Mouse (Mus musculus): Measurements from ENCODE around the gene Ino80e. TPM values are rescaled to one million over a fixed set of nuclear protein-coding genes. Genes with fewer than 3 reads are reported as not detected.

The Ino80e gene
- polyA plus RNA-seq (2012), result 655 and 810 TPM in 2 replicates

GRCm38 (mm10) chr7:126862147-126862784, at the start of gene Ino80e:
TSS of gene Ino80e (minus strand) at chr7:126862377.

GRCm38 (mm10) chr7:126884286-126885164, 22.3 kb upstream of the Ino80e start, which contains the start of gene Taok2:
TSS of gene Taok2 (minus strand) at chr7:126884703.

GRCm38 (mm10) chr7:126861429-126862130, 597 bp downstream of the Ino80e start, which contains the start of gene Hirip3:
TSS of gene Hirip3 (plus strand) at chr7:126861972.

GRCm38 (mm10) chr7:126847116-126847420, 15.1 kb downstream of the Ino80e start, which contains the start of gene Doc2a:
TSS of gene Doc2a (plus strand) at chr7:126847416.

GRCm38 (mm10) chr7:126831539-126831938, 30.6 kb downstream of the Ino80e start, which contains the start of gene 4930451I11Rik:
TSS of gene 4930451I11Rik (minus strand) at chr7:126831639.

Other genes with a start within 250 kb of the Ino80e start
- 3.6 and 5.1 TPM in 2 replicates for gene Nupr1, start 231.5 kb downstream of the Ino80e start, polyA plus RNA-seq (2012)
- gene Sgf29, start 213.1 kb downstream of the Ino80e start, polyA plus RNA-seq (2012), result 88.3 and 96.1 TPM in 2 replicates
- gene Sult1a1, start 185.9 kb downstream of the Ino80e start, polyA plus RNA-seq (2012), result 0.28 and 0.36 TPM in 2 replicates
- 283 and 326 TPM in 2 replicates for gene Bola2, start 167.0 kb downstream of the Ino80e start, polyA plus RNA-seq (2012)
- gene Slx1b, start 166.6 kb downstream of the Ino80e start, polyA plus RNA-seq (2012), result 9.5 and 9.6 TPM in 2 replicates
- 681 and 813 TPM in 2 replicates for gene Coro1a, start 154.6 kb downstream of the Ino80e start, polyA plus RNA-seq (2012)
- 113 and 144 TPM in 2 replicates for gene Mapk3, start 102.8 kb downstream of the Ino80e start, polyA plus RNA-seq (2012)
- gene Gdpd3, start 96.0 kb downstream of the Ino80e start, polyA plus RNA-seq (2012), result 5.5 and 8.6 TPM in 2 replicates
- gene Ypel3, start 85.4 kb downstream of the Ino80e start, polyA plus RNA-seq (2012), result 159 and 169 TPM in 2 replicates
- 1.5 and 2.0 TPM in 2 replicates for gene Tbx6, start 80.9 kb downstream of the Ino80e start, polyA plus RNA-seq (2012)
- gene Ppp4c, start 69.9 kb downstream of the Ino80e start, polyA plus RNA-seq (2012), result 163 and 164 TPM in 2 replicates
- 0.24 and 0.80 TPM in 2 replicates for gene Fam57b, start 64.7 kb downstream of the Ino80e start, polyA plus RNA-seq (2012)
- not detected in 2 replicates for gene 4930451I11Rik, start 30.7 kb downstream of the Ino80e start, polyA plus RNA-seq (2012)
- 0.03 TPM in 1 of 2 replicates, not detected in the other for gene Doc2a, start 15.0 kb downstream of the Ino80e start, polyA plus RNA-seq (2012)
- 162 and 272 TPM in 2 replicates for gene Hirip3, start 405 bp downstream of the Ino80e start, polyA plus RNA-seq (2012)
- gene Taok2, start 22.3 kb upstream of the Ino80e start, polyA plus RNA-seq (2012), result 176 and 182 TPM in 2 replicates
- gene Tmem219, start 60.5 kb upstream of the Ino80e start, polyA plus RNA-seq (2012), result 46.0 and 48.8 TPM in 2 replicates
- 24.7 and 27.7 TPM in 2 replicates for gene Kctd13, start 66.5 kb upstream of the Ino80e start, polyA plus RNA-seq (2012)
- gene Asphd1, start 87.2 kb upstream of the Ino80e start, polyA plus RNA-seq (2012), result 0.35 TPM in 1 of 2 replicates, not detected in the other
- 1.5 and 2.1 TPM in 2 replicates for gene Sez6l2, start 88.2 kb upstream of the Ino80e start, polyA plus RNA-seq (2012)
- gene Cdipt, start 113.5 kb upstream of the Ino80e start, polyA plus RNA-seq (2012), result 127 and 143 TPM in 2 replicates
- gene Cdiptos, start 113.7 kb upstream of the Ino80e start, polyA plus RNA-seq (2012), result 0.74 and 0.75 TPM in 2 replicates
- gene Mvp, start 152.2 kb upstream of the Ino80e start, polyA plus RNA-seq (2012), result 25.1 and 28.0 TPM in 2 replicates
- gene Pagr1b, start 154.1 kb upstream of the Ino80e start, polyA plus RNA-seq (2012), result 9.4 TPM in 1 of 2 replicates, not detected in the other
- 67.0 and 68.3 TPM in 2 replicates for gene Pagr1a, start 155.0 kb upstream of the Ino80e start, polyA plus RNA-seq (2012)
- gene Gm42742, start 158.7 kb upstream of the Ino80e start, polyA plus RNA-seq (2012), result 146 and 149 TPM in 2 replicates
- gene Prrt2, start 158.8 kb upstream of the Ino80e start, polyA plus RNA-seq (2012), result 0.61 and 0.66 TPM in 2 replicates
- gene Maz, start 164.7 kb upstream of the Ino80e start, polyA plus RNA-seq (2012), result 845 and 941 TPM in 2 replicates
- 29.9 and 30.8 TPM in 2 replicates for gene Kif22, start 180.1 kb upstream of the Ino80e start, polyA plus RNA-seq (2012)
- 0.86 and 0.89 TPM in 2 replicates for gene Zg16, start 225.0 kb upstream of the Ino80e start, polyA plus RNA-seq (2012)
- 106 and 120 TPM in 2 replicates for gene AI467606, start 229.0 kb upstream of the Ino80e start, polyA plus RNA-seq (2012)